Mouse (Mus musculus) E14TG2a.4 (cell line): ENCODE measurements around the gene Wdfy4.

Source experiments
- CTCF ChIP-seq: conservative IDR thresholded peaks from 2 replicates; pipeline ENCODE4 v1.5.1; 2014; ENCODE audit warnings: low read length
- NANOG ChIP-seq: IDR thresholded peaks from 2 replicates; pipeline ENCODE4 v1.6.1; 2014; ENCODE audit warnings: borderline replicate concordance, low read length, mixed read lengths
- POU5F1 ChIP-seq: IDR thresholded peaks from 2 replicates; pipeline ENCODE4 v1.6.1; 2014; ENCODE audit warnings: low read length, borderline replicate concordance

GRCm38 (mm10) chr14:33231311-33231710, 46.0 kb upstream of the Wdfy4 start:
- TF ChIP-seq CTCF (no peak), POU5F1 (no peak), NANOG (no peak)
